Mouse (Mus musculus): ENCODE measurements at regions not wholly inside any gene's neighbourhood (a gene's known extent, or its start where the extent isn't known, plus 50 kb on each side); places are given as distances from the start of the nearest gene placed in this dataset.

DNA sequence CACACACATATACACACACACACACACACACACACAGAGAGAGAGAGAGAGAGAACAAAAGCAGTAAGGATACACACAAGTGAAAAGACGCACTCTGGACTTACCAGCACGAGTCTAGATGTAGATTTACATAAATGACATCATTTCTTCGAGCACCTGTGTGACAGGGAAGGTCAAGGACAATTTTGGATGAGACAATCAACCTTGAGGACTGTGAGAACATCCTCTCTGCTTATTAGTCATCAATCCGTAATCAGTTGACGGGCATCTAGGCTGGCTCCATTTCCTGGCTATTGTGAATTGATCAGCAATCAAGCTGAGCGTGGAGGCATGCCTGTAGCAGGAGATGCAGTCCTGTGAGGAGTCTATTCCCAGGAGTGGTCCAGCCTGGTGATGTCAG lies 293.7 kb downstream of the Gadd45g start:
- TF ChIP-seq GATA1 (IDR thresholded peaks at IDR 0.05; ENCODE audit: low read depth, low read length) (no peak), POLR2AphosphoS5 (IDR thresholded peaks at IDR 0.05; ENCODE audit: borderline replicate concordance, low read depth, low read length) (no peak), POLR2A (IDR thresholded peaks at IDR 0.05; ENCODE audit: control insufficient read depth in 1 of 2, insufficient read depth in 1 of 2, low read depth in 1 of 2, low read length in 2 of 2, poor library complexity in 1 of 2) (no peak)

All from MEL (cell line).